Mouse (Mus musculus): ENCODE data around the gene Crocc.

The Crocc gene

GRCm38 (mm10) chr4:141067516-141068046 is 7.2 kb upstream of the Crocc start:
- DNase-seq (ENCODE audit: low spot score in 2 of 2) = no peak

- no peak for DNase-seq (ENCODE audit: low spot score in 2 of 2)
These were observed 6.6 kb upstream of the Crocc start for GRCm38 (mm10) chr4:141066709-141067515.

DNA sequence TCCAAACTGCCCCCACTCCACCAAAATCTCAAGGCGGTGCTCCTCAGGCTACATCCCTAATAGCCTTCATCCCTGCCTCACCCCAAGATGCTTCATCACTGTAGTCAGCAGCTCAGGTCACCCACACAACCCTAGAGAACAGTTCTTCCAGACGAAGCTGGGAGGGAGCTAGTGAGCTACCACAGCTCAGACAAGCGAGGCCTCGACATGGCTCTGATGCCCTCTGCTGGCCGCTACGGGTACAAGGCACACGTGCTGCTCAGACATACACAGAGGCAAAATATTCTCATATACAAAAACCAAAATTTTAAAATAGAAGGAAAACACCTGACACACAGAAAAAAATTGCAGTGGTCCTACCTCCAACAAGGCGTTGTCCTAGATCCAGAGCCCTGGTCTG is 4.8 kb upstream of the Crocc start:
- DNase-seq (ENCODE audit: low spot score in 2 of 2) = peak in 1 of 2 experiments; percentile 88

DNA sequence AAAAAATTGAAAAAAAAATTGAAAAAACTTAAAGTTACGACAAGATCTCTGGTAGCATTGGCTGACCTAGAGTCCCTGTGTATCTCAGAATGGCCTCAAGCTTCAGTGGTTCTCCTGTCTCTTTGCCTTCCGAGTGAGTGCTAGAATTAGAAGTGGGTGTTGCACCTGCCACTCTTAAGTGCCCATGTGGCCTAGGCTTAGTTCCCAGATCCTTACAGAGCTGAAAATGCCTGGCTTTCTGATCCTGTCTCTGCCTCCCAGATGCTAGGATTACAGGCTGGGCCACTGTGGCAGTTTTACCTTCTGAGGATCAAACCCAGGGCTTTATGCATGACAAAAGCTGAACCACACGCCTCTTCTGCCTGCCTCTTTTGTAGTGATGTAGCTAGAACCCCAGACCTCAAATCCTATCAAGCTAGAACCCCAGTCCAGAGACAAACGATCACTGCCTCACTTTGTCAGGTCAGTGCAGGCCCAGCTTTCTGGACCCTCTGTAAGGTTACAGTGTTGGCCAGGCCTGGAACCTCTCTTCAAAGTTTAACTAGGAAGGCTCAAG is 3.8 kb upstream of the Crocc start:
- DNase-seq (ENCODE audit: low spot score in 2 of 2) = no peak

GRCm38 (mm10) chr4:141059616-141060425 is 529 bp downstream of the Crocc start:
- DNase-seq (ENCODE audit: low spot score in 2 of 2) = no peak

GRCm38 (mm10) chr4:141058835-141059234 is 1.5 kb downstream of the Crocc start:
- no peak for DNase-seq (ENCODE audit: low spot score in 2 of 2)

DNA sequence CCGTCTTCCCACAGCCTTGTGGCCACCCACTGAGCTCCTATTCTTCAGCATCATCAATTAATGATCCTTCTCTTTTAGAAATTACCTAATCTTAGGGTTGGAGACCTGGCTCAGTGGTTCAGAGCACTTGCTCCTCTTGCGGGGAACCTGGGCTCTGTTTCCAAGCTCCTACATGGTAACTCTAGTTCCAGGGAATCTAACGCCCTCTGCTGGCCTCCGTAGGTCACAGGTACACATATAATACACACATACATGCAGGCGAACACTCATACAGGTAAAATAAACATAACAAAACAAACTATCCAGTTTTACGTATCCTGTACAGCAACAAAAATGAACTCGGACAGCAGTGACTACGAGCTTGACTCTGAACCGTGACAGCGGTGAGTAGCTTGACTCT is 3.4 kb downstream of the Crocc start:
- no peak for DNase-seq (ENCODE audit: low spot score in 2 of 2)

- peak; percentile 69 to 83 for DNase-seq (ENCODE audit: low spot score in 2 of 2)
These were observed 6.7 kb downstream of the Crocc start for GRCm38 (mm10) chr4:141053568-141054161.

DNA sequence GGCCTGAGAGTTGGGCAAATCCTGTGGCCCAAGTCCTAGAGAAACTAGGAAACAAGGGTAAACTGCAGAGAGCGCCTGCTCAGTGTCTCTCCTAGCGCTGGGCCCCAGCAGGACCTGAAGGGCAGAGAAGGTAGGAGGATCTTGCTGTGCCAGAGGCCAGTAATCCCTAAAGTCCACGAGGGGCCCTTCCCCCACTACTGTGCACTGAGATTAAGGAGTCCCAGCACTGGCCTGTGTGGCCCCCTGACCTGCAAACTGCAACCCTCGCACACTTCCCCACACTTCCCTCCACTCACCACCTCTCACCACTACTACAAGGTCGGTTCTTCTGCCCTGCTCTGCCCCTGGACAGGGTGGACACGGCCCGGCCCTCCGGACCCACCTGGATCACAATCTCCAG is 7.2 kb downstream of the Crocc start:
- no peak for DNase-seq (ENCODE audit: low spot score in 2 of 2)

- no peak for DNase-seq (ENCODE audit: low spot score in 2 of 2)
These were observed 7.9 kb downstream of the Crocc start for GRCm38 (mm10) chr4:141052442-141052841.

- no peak for DNase-seq (ENCODE audit: low spot score in 2 of 2)
These were observed 10.9 kb downstream of the Crocc start for GRCm38 (mm10) chr4:141049476-141049835.

- DNase-seq (ENCODE audit: low spot score in 2 of 2) = no peak
These were observed 11.4 kb downstream of the Crocc start for GRCm38 (mm10) chr4:141048810-141049475.

GRCm38 (mm10) chr4:141044816-141045215 is 15.5 kb downstream of the Crocc start:
- DNase-seq (ENCODE audit: low spot score in 2 of 2) = peak in 1 of 2 experiments; percentile 45

- DNase-seq (ENCODE audit: low spot score in 2 of 2) = no peak
These were observed 19.2 kb downstream of the Crocc start for GRCm38 (mm10) chr4:141041117-141041516.

- DNase-seq (ENCODE audit: low spot score in 2 of 2) = no peak
These were observed 26.5 kb downstream of the Crocc start for GRCm38 (mm10) chr4:141033606-141034549.

DNA sequence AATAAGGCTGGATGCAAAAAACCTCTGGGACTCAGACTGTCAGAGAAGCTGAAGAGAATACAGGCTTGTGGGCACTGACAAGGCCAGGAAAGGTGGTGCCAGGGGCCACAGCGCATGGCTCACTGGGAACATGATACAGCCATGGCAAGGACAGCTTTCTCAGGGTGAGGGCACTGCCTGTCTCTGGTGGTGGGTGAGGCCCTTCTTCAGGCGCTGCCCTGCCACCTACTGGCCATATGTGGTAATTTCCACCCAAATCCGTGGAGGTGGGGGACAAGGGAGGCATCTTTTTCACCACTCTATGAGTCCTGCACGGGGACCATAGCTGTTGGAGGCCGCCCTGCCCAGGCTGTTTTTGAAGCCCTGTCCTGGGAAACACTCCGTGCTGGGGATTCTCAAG is 28.6 kb downstream of the Crocc start:
- peak; percentile 79 to 85 for DNase-seq (ENCODE audit: low spot score in 2 of 2)

DNA sequence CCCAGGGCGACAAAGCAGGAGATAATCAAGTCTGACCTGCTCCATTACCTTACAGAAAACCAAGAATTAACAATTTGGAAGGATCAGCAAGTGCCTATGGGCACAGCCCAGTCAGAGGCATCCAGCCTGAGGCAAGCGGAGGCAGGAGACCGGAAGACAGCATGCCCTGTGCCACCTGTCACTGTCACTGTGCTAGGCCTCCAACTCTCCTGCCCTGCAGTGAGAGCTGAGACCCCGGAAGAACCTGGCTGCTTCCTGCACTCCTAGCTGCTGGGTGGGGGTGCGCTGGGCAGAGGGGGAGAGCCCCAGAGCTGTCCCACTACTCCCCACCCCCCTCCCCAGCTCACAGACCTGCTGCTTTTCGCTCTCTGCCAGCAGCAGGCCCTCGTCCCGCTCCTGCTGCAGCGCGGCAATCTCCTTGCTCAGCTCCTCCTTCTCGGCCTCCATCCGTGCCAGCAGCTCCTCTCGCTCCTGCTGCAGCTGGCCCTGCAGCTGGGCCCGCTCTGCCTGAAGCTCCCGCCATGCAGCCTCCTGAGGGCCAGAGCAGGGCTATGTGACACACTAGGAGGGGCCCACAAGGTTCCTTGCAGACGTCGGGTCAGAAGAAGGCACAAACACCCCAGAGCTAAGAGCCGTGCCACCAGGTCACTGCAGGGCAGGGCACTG is 29.7 kb downstream of the Crocc start:
- DNase-seq (ENCODE audit: low spot score in 2 of 2) = no peak

GRCm38 (mm10) chr4:141024992-141025391 is 35.4 kb downstream of the Crocc start:
- DNase-seq (ENCODE audit: low spot score in 2 of 2) = no peak

GRCm38 (mm10) chr4:141024052-141024451 is 36.3 kb downstream of the Crocc start:
- no peak for DNase-seq (ENCODE audit: low spot score in 2 of 2)

GRCm38 (mm10) chr4:141021614-141021929 is 38.8 kb downstream of the Crocc start:
- DNase-seq (ENCODE audit: low spot score in 2 of 2) = no peak

Data from frontal cortex, postnatal 36 days (tissue).